9 mouse cellular contexts compared by ENCODE assay signal in genomic region chr10:80843931-80844547, GRCm38 (mm10). TPM values are rescaled to one million over a fixed set of nuclear protein-coding genes. Genes with fewer than 3 reads are reported as not detected.
DNase-seq lines count a peak whose midpoint lies in the region; ATAC-seq lines count a peak whose summit lies in the region.
"Had no signal": no experiment of that assay in that cellular context is flagged by ENCODE, and none has a peak within 500 bp of the region (broad histone marks: within the 10 kb centered on the region; RNA-seq: fewer than 3 reads in every experiment).

TSS of gene Lingo3 (minus strand) at chr10:80844039.

- peak within 1 kb of the TSS; percentile 87 for H3K4me2 ChIP-seq in midbrain, embryonic 16.5 days (ENCODE audit: low read length)

- peaks cover 25% of the 10 kb centered on the region for H3K27me3 ChIP-seq in midbrain, embryonic 16.5 days (ENCODE audit: control insufficient read depth, insufficient read depth, low read depth, low read length)

- no peaks in the 10 kb centered on the region for H3K9me3 ChIP-seq in midbrain, embryonic 16.5 days (replicated peaks; ENCODE audit: control insufficient read depth, low read length, poor library complexity, severe bottlenecking)

- DNase-seq in left cerebral cortex, adult 18-20 months (ENCODE audit: low spot score in 2 of 2), result peak; percentile 56 to 72
- DNase-seq in left cerebral cortex, adult 11 months (ENCODE audit: low spot score), result no peak
- peak; percentile 73 to 89 for DNase-seq in cerebellum, adult 18-20 months
- peak; percentile 51 for DNase-seq in gastrocnemius, postnatal 10 days
- DNase-seq in layer of hippocampus, postnatal 25 days (ENCODE audit: extremely low spot score in 1 of 2, low spot score in 1 of 2), result peak; percentile 51 to 52
- no peak for DNase-seq in urinary bladder, adult 2 months (ENCODE audit: low spot score)
- no peak for DNase-seq in adipocyte (ENCODE audit: low spot score)

- no peak within 1 kb of the TSS for H3K27ac ChIP-seq in midbrain, embryonic 16.5 days (ENCODE audit: low read length)
- H3K27ac ChIP-seq: macrophage had no signal

- H3K4me1 ChIP-seq in midbrain, embryonic 16.5 days (ENCODE audit: control insufficient read depth, insufficient read depth, low read length), result peaks cover 6% of the 10 kb centered on the region; the same call in 1 of the 2 replicates

- peak within 1 kb of the TSS; percentile 82 for H3K9ac ChIP-seq in midbrain, embryonic 16.5 days (ENCODE audit: low read depth, low read length)

- peak; percentile 58 for ATAC-seq in midbrain, embryonic 16.5 days

- peak within 1 kb of the TSS; percentile 69 for H3K4me3 ChIP-seq in midbrain, embryonic 16.5 days (ENCODE audit: low read depth, low read length)

- WGBS in midbrain, embryonic 16.5 days, result 5% methylated on average over 42 of the region's 51 CpGs

- H3K36me3 ChIP-seq in midbrain, embryonic 16.5 days (ENCODE audit: control insufficient read depth, insufficient read depth, low read length), result no peaks in the 10 kb centered on the region

RNA-seq across cellular contexts. Expression of gene Lingo3, which starts in this region (rescaled TPM):
- 10 to 100 TPM; 35.4 to 45.0 TPM for total RNA-seq in left cerebral cortex, adult 18-20 months (2021)
- total RNA-seq in gastrocnemius, postnatal 10 days (2021), result 10 to 100 TPM; 31.9 to 32.9 TPM
- 10 to 100 TPM; 38.3 to 39.9 TPM for total RNA-seq in layer of hippocampus, postnatal 25 days (2021)
- polyA plus RNA-seq in midbrain, embryonic 16.5 days (2015; fragmentation: Nextera tagmentation; extraction: Ambion mirVana), result 12.6 and 16.9 TPM in 2 replicates
- not detected in 2 replicates for polyA plus RNA-seq in urinary bladder, adult 2 months (2012; rRNA removed)
- polyA plus RNA-seq: macrophage had no signal

Comparison
In these comparisons a context has a peak if more than half of its experiments do, and no peak if none do; other contexts are left out.
1. RNA of gene Lingo3 (polyA plus RNA-seq): 12.6 to 16.9 TPM in midbrain, embryonic 16.5 days; not detected in urinary bladder, adult 2 months; every median in the first group is over 10 times any median in the second.
2. DNase-seq: peak in left cerebral cortex, adult 18-20 months (2 of 2), cerebellum, adult 18-20 months (2 of 2), gastrocnemius, postnatal 10 days (single experiment) and layer of hippocampus, postnatal 25 days (2 of 2); none in left cerebral cortex, adult 11 months (single experiment), urinary bladder, adult 2 months (single experiment) and adipocyte (single experiment).